ENCODE assay signal across 12 mouse cellular contexts in genomic region chr2:167856920-167857475, GRCm38 (mm10).
DNase-seq lines count a peak whose midpoint lies in the region; ATAC-seq and TF ChIP-seq lines count a peak whose summit lies in the region.
"Had no signal": no experiment of that assay in that cellular context is flagged by ENCODE, and none has a peak within 500 bp of the region (broad histone marks: within the 10 kb centered on the region; RNA-seq: fewer than 3 reads in every experiment).

No protein-coding gene starts in this region.

- peaks cover 13% of the 10 kb centered on the region for H3K4me1 ChIP-seq in lung, adult 2 months (ENCODE audit: control insufficient read depth, insufficient read depth, low read length)
- H3K4me1 ChIP-seq in stomach, embryonic 16.5 days (ENCODE audit: control insufficient read depth, insufficient read depth, low read length) = peaks cover 37% of the 10 kb centered on the region

- H3K4me3 ChIP-seq in lung, adult 2 months (replicated peaks; ENCODE audit: extremely low read depth, low read depth, low read length) = no peak overlapping the region
- H3K4me3 ChIP-seq in stomach, embryonic 16.5 days (replicated peaks; ENCODE audit: low read length) = no peak overlapping the region
- H3K4me3 ChIP-seq: hindbrain, embryonic 12.5 days; myocyte had no signal

- peak; percentile 94 for DNase-seq in heart, adult 11 months
- DNase-seq in heart, adult 8-10 months (ENCODE audit: low spot score) = no peak
- peak; percentile 81 to 87 for DNase-seq in lung, adult 18-20 months
- DNase-seq in lung, adult 2 months = no peak
- DNase-seq in kidney, postnatal 10 days = peak; percentile 76
- no peak for DNase-seq in thymus, postnatal 14 days
- DNase-seq: cerebellum, postnatal 14 days had no signal

- no peaks in the 10 kb centered on the region for H3K9me3 ChIP-seq in stomach, embryonic 16.5 days (replicated peaks; ENCODE audit: control insufficient read depth, low read length)
- H3K9me3 ChIP-seq: G1E; hindbrain, embryonic 12.5 days had no signal

- no peaks in the 10 kb centered on the region for H3K27me3 ChIP-seq in stomach, embryonic 16.5 days (ENCODE audit: control insufficient read depth, insufficient read depth, low read length)

- no peaks in the 10 kb centered on the region for H3K36me3 ChIP-seq in stomach, embryonic 16.5 days (ENCODE audit: control insufficient read depth, insufficient read depth, low read length)
- H3K36me3 ChIP-seq: G1E; hindbrain, embryonic 12.5 days had no signal

- H3K4me2 ChIP-seq in stomach, embryonic 16.5 days (ENCODE audit: low read depth, low read length) = no peak overlapping the region
- H3K4me2 ChIP-seq: hindbrain, embryonic 12.5 days had no signal

- H3K9ac ChIP-seq in stomach, embryonic 16.5 days (ENCODE audit: low read length) = no peak overlapping the region
- H3K9ac ChIP-seq: hindbrain, embryonic 12.5 days had no signal

- no peak for ATAC-seq in stomach, embryonic 16.5 days (ENCODE audit: insufficient read depth, low FRiP score)
- no peak for ATAC-seq in erythroid progenitor cell, adult 5-6 weeks (replicated peaks; ENCODE audit: low FRiP score, poor library complexity, severe bottlenecking)

- TF ChIP-seq CTCF in lung, adult 2 months (IDR thresholded peaks at IDR 0.05; ENCODE audit: insufficient read depth, low read length) = no peak

- 70% methylated on average over 10 of the region's 10 CpGs for WGBS in lung, adult 2 months
- WGBS in stomach, embryonic 16.5 days = 67% methylated on average over 10 of the region's 10 CpGs

- TF ChIP-seq POLR2A in lung, adult 2 months (IDR thresholded peaks at IDR 0.05; ENCODE audit: borderline replicate concordance, extremely low read depth, low read depth, low read length) = no peak

- H3K27ac ChIP-seq in stomach, embryonic 16.5 days (ENCODE audit: low read length) = 0 out of 2 replicates have a peak overlapping the region, but pooled peaks have one; percentile 1
- H3K27ac ChIP-seq: hindbrain, embryonic 12.5 days had no signal

Comparison
In these comparisons a context has a peak if more than half of its experiments do, and no peak if none do; other contexts are left out.
1. DNase-seq: peak in heart, adult 11 months (single experiment), lung, adult 18-20 months (2 of 2) and kidney, postnatal 10 days (single experiment); none in heart, adult 8-10 months (single experiment), lung, adult 2 months (single experiment) and thymus, postnatal 14 days (single experiment).